Comparison of ENCODE assay signal across 9 mouse cellular contexts in genomic region chr13:55105953-55106691, GRCm38 (mm10). TPM values are rescaled to one million over a fixed set of nuclear protein-coding genes. Genes with fewer than 3 reads are reported as not detected.
DNase-seq lines count a peak whose midpoint lies in the region; ATAC-seq and TF ChIP-seq lines count a peak whose summit lies in the region.
"Had no signal": no experiment of that assay in that cellular context is flagged by ENCODE, and none has a peak within 500 bp of the region (broad histone marks: within the 10 kb centered on the region; RNA-seq: fewer than 3 reads in every experiment).

No protein-coding gene starts in this region.

- peak overlapping the region; percentile 99 for H3K4me3 ChIP-seq in spleen, adult 2 months (ENCODE audit: extremely low read depth, insufficient read depth, insufficient read length)
- peak overlapping the region; percentile 94 for H3K4me3 ChIP-seq in bone marrow macrophage, adult 2 months (ENCODE audit: insufficient read depth, low read length)
- peak overlapping the region; percentile 93 for H3K4me3 ChIP-seq in hindbrain, postnatal 0 days (ENCODE audit: low read length)
- H3K4me3 ChIP-seq in macrophage (ENCODE audit: inconsistent target) = peak overlapping the region; percentile 76

- H3K27me3 ChIP-seq in spleen, adult 2 months (ENCODE audit: control insufficient read depth, insufficient read depth, low read length) = no peaks in the 10 kb centered on the region
- H3K27me3 ChIP-seq in hindbrain, postnatal 0 days (ENCODE audit: insufficient read depth, low read length) = no peaks in the 10 kb centered on the region

- H3K4me1 ChIP-seq in spleen, adult 2 months (ENCODE audit: control insufficient read depth, insufficient read depth, insufficient read length) = peaks cover 10% of the 10 kb centered on the region
- H3K4me1 ChIP-seq in bone marrow macrophage, adult 2 months (ENCODE audit: control insufficient read depth, insufficient read depth, low read length) = peaks cover 29% of the 10 kb centered on the region
- H3K4me1 ChIP-seq in hindbrain, postnatal 0 days (ENCODE audit: insufficient read depth, low read length) = peaks cover 7% of the 10 kb centered on the region

- H3K79me2 ChIP-seq in macrophage (ENCODE audit: inconsistent target) = peaks cover 42% of the 10 kb centered on the region

- H3K9ac ChIP-seq in hindbrain, postnatal 0 days (replicated peaks; ENCODE audit: low read length) = peak overlapping the region; percentile 88

- TF ChIP-seq POLR2A in spleen, adult 2 months (IDR thresholded peaks at IDR 0.05; ENCODE audit: low read depth, low read length) = no peak
- TF ChIP-seq POLR2A in bone marrow macrophage, adult 2 months (IDR thresholded peaks at IDR 0.05; ENCODE audit: borderline replicate concordance, low read depth, low read length) = no peak

- peak overlapping the region; percentile 67; the same call in 1 of the 2 replicates for H3K27ac ChIP-seq in spleen, adult 2 months (ENCODE audit: insufficient read depth, low read length)
- H3K27ac ChIP-seq in bone marrow macrophage, adult 2 months (ENCODE audit: insufficient read depth, low read depth, low read length) = peak overlapping the region; percentile 56
- peak overlapping the region; percentile 89; the same call in 1 of the 2 replicates for H3K27ac ChIP-seq in hindbrain, postnatal 0 days
- H3K27ac ChIP-seq in macrophage = peak overlapping the region; percentile 35

- 31% methylated on average over 8 of the region's 8 CpGs for WGBS in spleen, adult 2 months
- 21% methylated on average over 8 of the region's 8 CpGs for WGBS in hindbrain, postnatal 0 days
- 44% methylated on average over 8 of the region's 8 CpGs for WGBS in macrophage (ENCODE audit: missing documents)

- TF ChIP-seq CTCF in spleen, adult 2 months (IDR thresholded peaks at IDR 0.05; ENCODE audit: extremely low read depth, insufficient read depth, insufficient read length, insufficient replicate concordance) = no peak
- no peak for TF ChIP-seq CTCF in bone marrow macrophage, adult 2 months (IDR thresholded peaks at IDR 0.05; ENCODE audit: low read depth, low read length)
- no peak for TF ChIP-seq CTCF in hindbrain, postnatal 0 days (IDR thresholded peaks at IDR 0.05; ENCODE audit: low read depth)

- 0 out of 2 replicates have a peak, but pooled peaks cover 1% of the 10 kb centered on the region for H3K36me3 ChIP-seq in spleen, adult 2 months (ENCODE audit: control insufficient read depth, insufficient read depth, low read length)
- H3K36me3 ChIP-seq in hindbrain, postnatal 0 days (ENCODE audit: insufficient read depth, low read length) = no peaks in the 10 kb centered on the region
- no peaks in the 10 kb centered on the region for H3K36me3 ChIP-seq in macrophage (ENCODE audit: inconsistent target)

- no peaks in the 10 kb centered on the region for H3K9me3 ChIP-seq in hindbrain, postnatal 0 days (ENCODE audit: low read length)

- no peak for DNase-seq in spleen, adult 2 months (ENCODE audit: low read depth in 1 of 2, low spot score in 2 of 2)
- no peak for DNase-seq in spleen, adult 18-20 months
- peak; percentile 14 for DNase-seq in hindbrain, postnatal 0 days (ENCODE audit: low spot score)
- DNase-seq in layer of hippocampus, postnatal 25 days (ENCODE audit: extremely low spot score in 1 of 2, low spot score in 1 of 2) = no peak

- peak; percentile 45 for ATAC-seq in erythroblast, adult 5-6 weeks (replicated peaks; ENCODE audit: low FRiP score, poor library complexity, severe bottlenecking)
- ATAC-seq in hindbrain, postnatal 0 days = no peak
- ATAC-seq in inflammation-experienced regulatory T-cells, adult 6 months = no peak

- H3K4me2 ChIP-seq in hindbrain, postnatal 0 days (ENCODE audit: low read depth, low read length) = peak overlapping the region; percentile 87

RNA-seq across cellular contexts. Expression of gene Zfp346, which starts 1.0 kb away (rescaled TPM):
- 13.9 and 14.5 TPM in 2 replicates for polyA plus RNA-seq in spleen, adult 2 months (2012; rRNA removed)
- polyA plus RNA-seq in bone marrow macrophage, adult 2 months (2012; ENCODE audit: insufficient read depth, insufficient read length, missing spikeins) = 11.5 and 14.6 TPM in 2 replicates
- 14.8 and 24.8 TPM in 2 replicates for total RNA-seq in erythroblast, adult 5-6 weeks (2015; ENCODE audit: low replicate concordance)
- 17.3 and 25.2 TPM in 2 replicates for total RNA-seq in erythroblast, adult 5-6 weeks (2017; ENCODE audit: low replicate concordance)
- total RNA-seq in hindbrain, postnatal 0 days (2014; rRNA removed) = 29.4 and 33.7 TPM in 2 replicates
- polyA plus RNA-seq in hindbrain, postnatal 0 days (2015; fragmentation: Nextera tagmentation; extraction: Ambion mirVana) = 21.1 and 22.3 TPM in 2 replicates
- 10 to 100 TPM; 12.2 to 91.6 (median 57.2) TPM for total RNA-seq in macrophage (2018; cell fraction: chromatin; rRNA removed)
- 10 to 100 TPM in 12 of 26 experiments, 1 to 10 TPM in 14; 3.6 to 15.5 (median 9.5) TPM for total RNA-seq in macrophage (2018; cell fraction: cytosol; rRNA removed)
- 10 to 100 TPM in 24 of 26 experiments, 1 to 10 TPM in 2; 7.8 to 56.8 (median 24.9) TPM for total RNA-seq in macrophage (2018; cell fraction: nucleus; rRNA removed)
- polyA plus RNA-seq in macrophage (2018) = 7.5 to 9.8 TPM (median 9.6 TPM) in 3 replicates
- 10 to 100 TPM; 13.6 to 25.9 (median 17.6) TPM for polyA plus RNA-seq in inflammation-experienced regulatory T-cells, adult 6 months (2017; shearing (Covaris generic))
- 10 to 100 TPM; 45.6 to 51.3 TPM for total RNA-seq in layer of hippocampus, postnatal 25 days (2021)

RNA-seq across cellular contexts. Expression of gene Uimc1, which starts 6.0 kb away (rescaled TPM):
- 4.9 and 5.1 TPM in 2 replicates for polyA plus RNA-seq in spleen, adult 2 months (2012; rRNA removed)
- 41.7 and 46.8 TPM in 2 replicates for polyA plus RNA-seq in bone marrow macrophage, adult 2 months (2012; ENCODE audit: insufficient read depth, insufficient read length, missing spikeins)
- total RNA-seq in erythroblast, adult 5-6 weeks (2015; ENCODE audit: low replicate concordance) = 16.5 and 36.5 TPM in 2 replicates
- total RNA-seq in erythroblast, adult 5-6 weeks (2017; ENCODE audit: low replicate concordance) = 25.1 and 30.4 TPM in 2 replicates
- 3.9 and 9.0 TPM in 2 replicates for total RNA-seq in hindbrain, postnatal 0 days (2014; rRNA removed)
- polyA plus RNA-seq in hindbrain, postnatal 0 days (2015; fragmentation: Nextera tagmentation; extraction: Ambion mirVana) = 12.1 and 13.5 TPM in 2 replicates
- 100 to 1,000 TPM; 103 to 230 (median 152) TPM for total RNA-seq in macrophage (2018; cell fraction: chromatin; rRNA removed)
- 10 to 100 TPM; 16.2 to 28.0 (median 21.6) TPM for total RNA-seq in macrophage (2018; cell fraction: cytosol; rRNA removed)
- 100 to 1,000 TPM in 6 of 26 experiments, 10 to 100 TPM in 20; 49.0 to 128 (median 81.5) TPM for total RNA-seq in macrophage (2018; cell fraction: nucleus; rRNA removed)
- 21.0 to 56.7 TPM (median 25.2 TPM) in 3 replicates for polyA plus RNA-seq in macrophage (2018)
- 100 to 1,000 TPM in 1 of 3 experiments, 10 to 100 TPM in 2; 67.9 to 101 (median 96.7) TPM for polyA plus RNA-seq in inflammation-experienced regulatory T-cells, adult 6 months (2017; shearing (Covaris generic))
- 10 to 100 TPM; 17.8 to 22.1 TPM for total RNA-seq in layer of hippocampus, postnatal 25 days (2021)

RNA-seq across cellular contexts. Expression of gene Gm17617, which starts 27.2 kb away (rescaled TPM):
- polyA plus RNA-seq in spleen, adult 2 months (2012; rRNA removed) = not detected in 2 replicates
- not detected in 2 replicates for polyA plus RNA-seq in bone marrow macrophage, adult 2 months (2012; ENCODE audit: insufficient read depth, insufficient read length, missing spikeins)
- total RNA-seq in erythroblast, adult 5-6 weeks (2015; ENCODE audit: low replicate concordance) = not detected in 2 replicates
- total RNA-seq in erythroblast, adult 5-6 weeks (2017; ENCODE audit: low replicate concordance) = not detected in 2 replicates
- not detected in 2 replicates for total RNA-seq in hindbrain, postnatal 0 days (2014; rRNA removed)
- polyA plus RNA-seq in hindbrain, postnatal 0 days (2015; fragmentation: Nextera tagmentation; extraction: Ambion mirVana) = not detected in 2 replicates
- not detected for total RNA-seq in macrophage (2018; cell fraction: chromatin; rRNA removed)
- total RNA-seq in macrophage (2018; cell fraction: cytosol; rRNA removed) = not detected
- total RNA-seq in macrophage (2018; cell fraction: nucleus; rRNA removed) = not detected
- polyA plus RNA-seq in macrophage (2018) = not detected in 3 replicates
- not detected for polyA plus RNA-seq in inflammation-experienced regulatory T-cells, adult 6 months (2017; shearing (Covaris generic))
- not detected for total RNA-seq in layer of hippocampus, postnatal 25 days (2021)
- total RNA-seq: hematopoietic stem cell, adult 5-6 weeks had no signal

RNA-seq across cellular contexts. Expression of gene Fgfr4, which starts 46.3 kb away (rescaled TPM):
- 8.4 and 12.0 TPM in 2 replicates for polyA plus RNA-seq in spleen, adult 2 months (2012; rRNA removed)
- not detected in 2 replicates for polyA plus RNA-seq in bone marrow macrophage, adult 2 months (2012; ENCODE audit: insufficient read depth, insufficient read length, missing spikeins)
- total RNA-seq in erythroblast, adult 5-6 weeks (2015; ENCODE audit: low replicate concordance) = not detected in 2 replicates
- total RNA-seq in erythroblast, adult 5-6 weeks (2017; ENCODE audit: low replicate concordance) = not detected in 2 replicates
- total RNA-seq in hindbrain, postnatal 0 days (2014; rRNA removed) = 0.84 and 2.5 TPM in 2 replicates
- 1.0 and 1.5 TPM in 2 replicates for polyA plus RNA-seq in hindbrain, postnatal 0 days (2015; fragmentation: Nextera tagmentation; extraction: Ambion mirVana)
- total RNA-seq in macrophage (2018; cell fraction: chromatin; rRNA removed) = not detected
- not detected for total RNA-seq in macrophage (2018; cell fraction: cytosol; rRNA removed)
- total RNA-seq in macrophage (2018; cell fraction: nucleus; rRNA removed) = not detected
- polyA plus RNA-seq in macrophage (2018) = not detected in 3 replicates
- not detected for polyA plus RNA-seq in inflammation-experienced regulatory T-cells, adult 6 months (2017; shearing (Covaris generic))
- total RNA-seq in layer of hippocampus, postnatal 25 days (2021) = under 1 TPM; 0.68 to 0.74 TPM
- total RNA-seq: hematopoietic stem cell, adult 5-6 weeks had no signal

Comparison
In these comparisons a context has a peak if more than half of its experiments do, and no peak if none do; other contexts are left out.
1. H3K27ac ChIP-seq: peak in every context shown above with its lines; median percentile 89 in hindbrain, postnatal 0 days; 67 in spleen, adult 2 months; 56 in bone marrow macrophage, adult 2 months; 35 in macrophage.